Mouse (Mus musculus) gastrocnemius, adult 18-20 months (tissue): Measurements from ENCODE around the gene 1700012B07Rik. TPM values are rescaled to one million over a fixed set of nuclear protein-coding genes. Genes with fewer than 3 reads are reported as not detected.

Source experiments
- DNase-seq: peaks from one replicate; pipeline ENCODE4 v3.0.0; 2021; ENCODE audit warnings: low spot score
- total RNA-seq, 2 experiments: library from RNA; stranded (reverse); gene quantifications; 2 replicates each; pipeline ENCODE4 v1.2.3; 2021

The 1700012B07Rik gene
- total RNA-seq, 2 experiments from 2014 or later = not detected

GRCm38 (mm10) chr11:109754105-109754602 lies 73.7 kb downstream of the 1700012B07Rik start:
- no peak for DNase-seq

GRCm38 (mm10) chr11:109751636-109752603 lies 75.9 kb downstream of the 1700012B07Rik start:
- no peak for DNase-seq

- DNase-seq = no peak
Measured at GRCm38 (mm10) chr11:109745210-109745609, 82.6 kb downstream of the 1700012B07Rik start.

DNA sequence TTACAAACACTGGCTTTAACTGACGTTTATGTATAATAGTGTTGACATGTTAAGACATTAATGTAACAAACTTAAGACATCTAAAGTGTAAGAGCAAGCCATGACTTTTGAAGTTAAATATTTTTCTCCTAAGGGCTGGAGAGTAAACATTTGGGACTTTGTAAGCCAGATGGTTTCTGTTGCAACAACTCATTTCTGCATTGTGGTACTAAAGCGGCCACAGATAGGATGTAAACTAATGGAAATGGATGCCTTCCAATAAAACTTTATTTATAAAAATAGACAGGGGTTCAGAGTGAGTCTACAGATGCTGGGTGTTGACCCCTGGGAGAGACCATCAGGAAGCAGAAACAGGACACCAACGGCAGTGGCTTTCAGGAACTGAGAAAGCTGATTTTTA lies 89.9 kb downstream of the 1700012B07Rik start:
- DNase-seq = no peak

Other genes starting within 250 kb of the 1700012B07Rik start
- gene Wipi1, start 216.1 kb downstream of the 1700012B07Rik start, total RNA-seq = 10 to 100 TPM; 57.7 to 78.8 TPM
- 100 to 1,000 TPM in 1 of 2 experiments, 10 to 100 TPM in 1; 96.1 to 120 TPM for gene Prkar1a, start 178.6 kb downstream of the 1700012B07Rik start, total RNA-seq
- gene Fam20a, start 105.8 kb downstream of the 1700012B07Rik start, total RNA-seq = 1 to 10 TPM; 1.2 to 2.0 TPM
- gene Abca8b, start 167.8 kb upstream of the 1700012B07Rik start, total RNA-seq = 10 to 100 TPM; 13.6 to 22.5 TPM